ENCODE assay signal across 9 mouse cellular contexts in genomic region chr3:62338854-62339515, GRCm38 (mm10). TPM values are rescaled to one million over a fixed set of nuclear protein-coding genes. Genes with fewer than 3 reads are reported as not detected.
DNase-seq lines count a peak whose midpoint lies in the region; ATAC-seq and TF ChIP-seq lines count a peak whose summit lies in the region.
"Had no signal": no experiment of that assay in that cellular context is flagged by ENCODE, and none has a peak within 500 bp of the region (broad histone marks: within the 10 kb centered on the region; RNA-seq: fewer than 3 reads in every experiment).

No protein-coding gene starts in this region.

- no peaks in the 10 kb centered on the region for H3K79me2 ChIP-seq in heart, adult 2 months (replicated peaks; ENCODE audit: control insufficient read depth, insufficient read depth, low read length)

- no peak for TF ChIP-seq EP300 in heart, adult 2 months (IDR thresholded peaks at IDR 0.05; ENCODE audit: insufficient read depth, low read depth, low read length)

- no peaks in the 10 kb centered on the region for H3K9me3 ChIP-seq in liver, embryonic 13.5 days (replicated peaks)
- no peaks in the 10 kb centered on the region for H3K9me3 ChIP-seq in neural tube, embryonic 11.5 days (ENCODE audit: control insufficient read depth, low read length)

- under 1% methylated on average over 68 of the region's 68 CpGs for WGBS in heart, adult 2 months
- WGBS in liver, embryonic 13.5 days (ENCODE audit: insufficient replicate concordance), result under 1% methylated on average over 67 of the region's 68 CpGs
- under 1% methylated on average over 63 of the region's 68 CpGs for WGBS in neural tube, embryonic 11.5 days

- peak; percentile 76 for ATAC-seq in frontal cortex, adult (ENCODE audit: low TSS enrichment)
- ATAC-seq in liver, embryonic 13.5 days (ENCODE audit: low read depth), result peak; percentile 86
- peak; percentile 93 for ATAC-seq in neural tube, embryonic 11.5 days (ENCODE audit: insufficient read depth, low FRiP score, low TSS enrichment)

- TF ChIP-seq POLR2A in heart, adult 2 months (IDR thresholded peaks at IDR 0.05; ENCODE audit: insufficient read depth, low read depth, low read length), result peak; percentile 38; the same call in 1 of the 2 replicates

- H3K4me3 ChIP-seq in heart, adult 2 months, result peak overlapping the region; percentile 70
- H3K4me3 ChIP-seq in liver, embryonic 13.5 days (replicated peaks), result peak overlapping the region; percentile 57
- peak overlapping the region; percentile 72 for H3K4me3 ChIP-seq in neural tube, embryonic 11.5 days (ENCODE audit: low read depth, low read length)

- peak overlapping the region; percentile 76 for H3K9ac ChIP-seq in heart, adult 2 months (ENCODE audit: low read depth, low read length)
- H3K9ac ChIP-seq in liver, embryonic 13.5 days, result peak overlapping the region; percentile 39; the same call in 1 of the 2 replicates
- peak overlapping the region; percentile 75 for H3K9ac ChIP-seq in neural tube, embryonic 11.5 days (ENCODE audit: low read length)

- H3K27ac ChIP-seq in heart, adult 2 months, result peak overlapping the region; percentile 70
- H3K27ac ChIP-seq in liver, embryonic 13.5 days, result no peak overlapping the region
- H3K27ac ChIP-seq in neural tube, embryonic 11.5 days (ENCODE audit: low read depth, low read length), result no peak overlapping the region

- no peak for DNase-seq in frontal cortex, adult 2 months (ENCODE audit: extremely low spot score in 1 of 2, low spot score in 1 of 2)
- DNase-seq in embryo, embryonic 11 days, result peak; percentile 81
- peak; percentile 68 to 77 for DNase-seq in heart, adult 2 months
- peak; percentile 77 for DNase-seq in kidney, adult 18-20 months
- no peak for DNase-seq in liver, embryonic 13.5 days
- peak; percentile 80 for DNase-seq in neural tube, embryonic 11.5 days (ENCODE audit: low spot score)
- DNase-seq in thymus, postnatal 4 days, result peak; percentile 18

- H3K36me3 ChIP-seq in heart, adult 2 months (ENCODE audit: control insufficient read depth, insufficient read depth, low read length), result no peaks in the 10 kb centered on the region
- H3K36me3 ChIP-seq in liver, embryonic 13.5 days, result no peaks in the 10 kb centered on the region
- no peaks in the 10 kb centered on the region for H3K36me3 ChIP-seq in neural tube, embryonic 11.5 days (ENCODE audit: control insufficient read depth, insufficient read depth, low read length)

- 0 out of 2 replicates have a peak, but pooled peaks cover 1% of the 10 kb centered on the region for H3K27me3 ChIP-seq in heart, adult 2 months (ENCODE audit: control insufficient read depth, insufficient read depth, low read length)
- peaks cover 46% of the 10 kb centered on the region for H3K27me3 ChIP-seq in liver, embryonic 13.5 days
- 0 out of 2 replicates have a peak, but pooled peaks cover 5% of the 10 kb centered on the region for H3K27me3 ChIP-seq in neural tube, embryonic 11.5 days (ENCODE audit: control insufficient read depth, insufficient read depth, low read length)
- H3K27me3 ChIP-seq: CH12.LX had no signal

- no peak for TF ChIP-seq CTCF in heart, adult 2 months (IDR thresholded peaks at IDR 0.05)

- peak overlapping the region; percentile 72 for H3K4me2 ChIP-seq in liver, embryonic 13.5 days
- peak overlapping the region; percentile 81 for H3K4me2 ChIP-seq in neural tube, embryonic 11.5 days (ENCODE audit: low read depth)

- H3K4me1 ChIP-seq in heart, adult 2 months (ENCODE audit: control insufficient read depth, insufficient read depth, low read length), result peaks cover 1% of the 10 kb centered on the region; the same call in 1 of the 2 replicates
- H3K4me1 ChIP-seq in liver, embryonic 13.5 days (replicated peaks), result no peaks in the 10 kb centered on the region
- H3K4me1 ChIP-seq in neural tube, embryonic 11.5 days (ENCODE audit: control insufficient read depth, insufficient read depth, low read length), result peaks cover 2% of the 10 kb centered on the region; the same call in 1 of the 2 replicates

- intact Hi-C loops in heart, adult 2 months (cut with DNase I), result loop anchor here (2.0 to 5.0 kb wide), 3 partner anchors 36 to 168 kb away; partner anchors contain the start of gene Dhx36

RNA-seq across cellular contexts. Expression of gene Arhgef26, which starts 0.8 kb away (rescaled TPM):
- 13.7 and 15.8 TPM in 2 replicates for polyA plus RNA-seq in frontal cortex, adult 2 months (2012; rRNA removed)
- 1 to 10 TPM; 2.1 to 2.5 TPM for total RNA-seq in heart, adult 2 months (2021)
- polyA plus RNA-seq in heart, adult 2 months (2012; rRNA removed), result 0.51 and 0.97 TPM in 2 replicates
- polyA plus RNA-seq in liver, embryonic 13.5 days (2015; fragmentation: Nextera tagmentation; extraction: Ambion mirVana), result 0.46 and 0.52 TPM in 2 replicates
- 11.4 and 12.5 TPM in 2 replicates for polyA plus RNA-seq in neural tube, embryonic 11.5 days (2014; fragmentation: Nextera tagmentation; extraction: Ambion mirVana)

Comparison
In these comparisons a context has a peak if more than half of its experiments do, and no peak if none do; other contexts are left out.
1. DNase-seq: peak in embryo, embryonic 11 days (single experiment), heart, adult 2 months (2 of 2), kidney, adult 18-20 months (single experiment), neural tube, embryonic 11.5 days (single experiment) and thymus, postnatal 4 days (single experiment); none in frontal cortex, adult 2 months (0 of 2) and liver, embryonic 13.5 days (single experiment).
2. Peak in every context shown above with its lines, with median percentiles within 50 percentile points of each other: ATAC-seq, H3K4me3 ChIP-seq and H3K9ac ChIP-seq.